Mouse (Mus musculus) Patski (cell line): ENCODE measurements around the gene Ctxn2. TPM values are rescaled to one million over a fixed set of nuclear protein-coding genes. Genes with fewer than 3 reads are reported as not detected.
"Not testable (repeated sequence)": the region's sequence is repeated elsewhere in the genome, so short reads cannot be mapped to it uniquely, and the experiment has no call there.

ENCODE experiments used
- ATAC-seq: fragments of 100-300 bp; one replicate; pipeline ENCODE4 v1.8.0; 2021
- CTCF ChIA-PET: fragments of 350-600 bp; sonication (Branson Sonifier 250); formaldehyde crosslinking; loops from one replicate; lab custom pipeline; 2022; ENCODE audit warnings: inconsistent platforms; lab: Charles Lee
- POLR2A ChIA-PET: fragments of 350-600 bp; sonication (Branson Sonifier 250); formaldehyde crosslinking; loops from one replicate; lab custom pipeline; 2022; ENCODE audit warnings: antibody characterized with exemption, inconsistent platforms; lab: Charles Lee
- DNase-seq: peaks from one replicate; pipeline ENCODE4 v3.0.0-alpha.2; 2011; ENCODE audit warnings: low read depth, low spot score
- H3K27me3 ChIP-seq: fragments of 371-371 bp; one replicate; pipeline ENCODE4 v1.5.1; 2021
- CTCF ChIP-seq: fragments of 100-300 bp; IDR thresholded peaks from one replicate; pipeline ENCODE4 v1.5.1; 2021
- in situ Hi-C: fragments of 300-500 bp; cut with MboI; formaldehyde crosslinking; loops from 3 replicates; pipeline ENCODE4 v1.11.1; 2018; ENCODE audit warnings: low pct_unique_long_range_greater_than_20kb, mixed read lengths
- polyA plus RNA-seq: library from polyadenylated mRNA; unstranded; gene quantifications from one replicate; pipeline ENCODE4 v1.2.3, GENCODE M21; 2021

The Ctxn2 gene
- not detected for polyA plus RNA-seq

DNA sequence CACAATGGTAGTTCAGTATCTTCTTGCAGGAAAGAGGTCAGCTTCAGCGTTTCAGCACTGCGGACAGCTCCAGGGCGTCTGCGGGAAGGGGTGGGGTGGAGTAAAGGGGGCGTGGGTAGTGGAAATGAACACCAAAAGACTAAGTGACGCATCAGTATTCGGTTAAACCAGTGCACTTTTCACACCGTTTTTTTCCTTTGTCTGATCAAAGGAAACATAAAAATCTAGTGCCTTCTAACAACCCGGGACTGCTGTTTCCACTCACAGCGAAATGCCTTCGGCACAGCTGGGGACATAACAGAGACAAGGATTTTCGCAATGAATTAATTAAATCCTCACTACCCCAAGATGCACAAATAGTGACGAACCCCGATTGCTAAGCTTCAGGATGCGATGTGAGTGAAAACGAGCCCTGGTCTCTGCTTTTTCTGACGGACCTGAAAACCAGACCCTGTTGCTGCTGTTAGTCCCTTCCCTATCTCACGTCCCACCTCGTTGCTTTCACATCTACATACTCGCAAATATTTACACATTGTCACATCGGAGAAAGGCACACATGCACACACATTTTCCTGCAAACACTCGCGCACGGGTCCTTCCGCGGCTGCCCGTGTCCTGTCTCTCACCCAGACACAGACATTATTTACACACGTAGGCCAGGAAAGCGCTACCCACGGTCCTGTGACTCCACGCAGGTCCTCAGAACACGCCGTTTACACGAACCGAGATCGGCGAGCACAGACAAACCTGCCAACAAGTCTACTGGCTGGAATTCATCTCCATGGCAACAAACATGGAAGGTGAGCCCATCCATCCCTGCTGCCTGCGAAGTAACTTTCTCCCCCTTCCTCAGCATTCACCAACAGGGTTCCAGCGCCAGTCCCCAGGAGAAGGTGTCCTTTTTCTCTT is at the start of gene Ctxn2:
Ctxn2 (plus strand) TSS at position 790 of the 909 bp plus-strand sequence.
- in situ Hi-C loops, result no loop called here
- ChIA-PET CTCF (interaction anchor here (1.2 to 1.7 kb wide), 2 partner anchors 11 to 69 kb away, joined by 3 to 5 read pairs; no protein-coding TSS in a partner anchor), POLR2A (no interaction called here)
- no peak for TF ChIP-seq CTCF
- peak; percentile 84 for ATAC-seq
- no peak for DNase-seq
- H3K27me3 ChIP-seq, result peaks cover 63% of the 10 kb centered on the region

GRCm38 (mm10) chr2:125088757-125089156 is 47.7 kb upstream of the Ctxn2 start:
- no peaks in the 10 kb centered on the region for H3K27me3 ChIP-seq
- no peak for TF ChIP-seq CTCF
- POLR2A ChIA-PET, result no interaction called here
- in situ Hi-C loops, result no loop called here
- CTCF ChIA-PET, result interaction anchor here (1.5 kb wide), 1 partner anchor 14 kb away, joined by 3 read pairs; no protein-coding TSS in a partner anchor
- no peak for DNase-seq
- ATAC-seq, result no peak

DNA sequence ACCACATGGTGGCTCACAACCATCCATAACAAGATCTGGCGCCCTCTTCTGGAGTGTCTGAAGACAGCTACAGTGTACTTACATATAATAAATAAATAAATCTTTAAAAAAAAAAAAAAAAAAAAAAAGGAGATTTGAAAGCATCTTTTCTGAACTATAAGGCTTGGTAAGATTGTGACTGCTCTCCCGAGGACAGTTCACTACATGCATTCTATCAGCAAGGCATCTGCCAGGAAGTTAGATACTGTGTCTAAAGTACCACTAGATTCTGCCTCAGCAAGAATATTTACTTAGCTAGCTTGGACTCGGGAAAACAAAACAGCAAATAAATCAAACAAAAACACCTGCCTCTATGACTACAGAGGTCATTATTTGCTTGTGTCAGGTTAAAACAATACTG is 44.4 kb upstream of the Ctxn2 start:
- POLR2A ChIA-PET, result interaction anchor here (0.6 kb wide), 1 partner anchor 17 kb away, joined by 3 read pairs; no protein-coding TSS in a partner anchor
- in situ Hi-C loops, ATAC-seq: not testable (repeated sequence)

GRCm38 (mm10) chr2:125104491-125104890 is 32.0 kb upstream of the Ctxn2 start:
- DNase-seq, CTCF ChIA-PET, ATAC-seq, H3K27me3 ChIP-seq, POLR2A ChIA-PET: not testable (repeated sequence)
- in situ Hi-C loops, result loop anchor here (25.0 kb wide), 1 partner anchor 508 kb away; no protein-coding TSS in a partner anchor

More for the DNA sequence above, 44.4 kb upstream of the Ctxn2 start:
- DNase-seq, H3K27me3 ChIP-seq: not testable (repeated sequence)
- CTCF ChIA-PET, result interaction anchor here (0.9 to 1.1 kb wide), 2 partner anchors 9 to 20 kb away, joined by 4 read pairs; no protein-coding TSS in a partner anchor

DNA sequence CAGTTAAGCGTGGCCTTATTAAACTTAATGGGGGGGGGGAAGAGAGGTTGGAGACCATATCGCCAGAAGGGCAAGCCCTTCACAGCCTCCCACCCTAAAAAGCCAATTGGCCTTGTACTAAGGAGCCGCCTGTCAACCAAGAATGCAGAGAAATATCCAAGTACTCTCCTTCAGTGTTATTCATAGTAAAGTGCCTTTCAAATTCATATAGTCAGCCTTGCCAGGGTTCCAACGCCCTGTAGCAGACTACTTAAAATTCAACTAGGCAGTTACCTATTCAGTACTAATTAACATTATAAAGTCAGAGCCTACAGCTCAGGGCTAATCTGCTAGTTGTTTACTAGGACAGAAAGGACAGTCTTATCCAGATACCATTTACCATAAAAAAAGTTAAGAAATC is 30.0 kb upstream of the Ctxn2 start:
- H3K27me3 ChIP-seq, DNase-seq, POLR2A ChIA-PET, CTCF ChIA-PET, ATAC-seq: not testable (repeated sequence)
- in situ Hi-C loops, result loop anchor here (25.0 kb wide), 1 partner anchor 506 kb away; no protein-coding TSS in a partner anchor

DNA sequence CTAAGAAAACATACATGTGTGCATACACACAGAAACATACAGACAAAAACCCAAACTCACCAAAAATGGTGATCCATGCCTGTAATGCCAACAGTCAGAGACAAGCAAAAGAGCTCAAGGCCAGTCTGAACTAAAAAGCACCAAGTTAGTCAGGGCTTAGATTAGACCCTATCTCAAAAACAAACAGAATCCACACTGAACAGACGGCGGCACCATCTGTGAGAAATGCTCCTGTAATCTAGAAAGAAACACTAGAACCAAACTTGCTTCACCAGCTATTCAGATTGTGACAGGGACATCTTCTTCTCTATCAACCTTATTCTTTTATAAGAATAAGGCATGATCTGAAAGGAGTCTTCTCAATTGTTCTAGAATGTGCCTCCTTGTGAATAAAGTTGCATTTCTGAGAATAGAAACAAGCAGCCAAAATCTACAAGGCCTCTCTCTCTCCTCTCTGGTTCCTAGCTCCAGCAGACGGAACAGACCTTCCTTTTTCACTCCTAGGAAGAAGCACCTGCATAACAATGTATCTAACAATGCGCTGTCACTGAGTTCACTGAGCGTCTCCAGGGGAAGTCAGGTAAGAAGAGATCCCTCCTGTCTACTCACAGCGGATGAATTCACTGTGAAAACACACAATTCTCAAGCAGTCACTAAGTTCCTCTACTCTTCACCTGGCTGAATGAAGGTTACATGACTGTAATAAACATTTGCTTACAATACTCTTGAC is 16.9 kb upstream of the Ctxn2 start:
- H3K27me3 ChIP-seq, result no peaks in the 10 kb centered on the region
- ATAC-seq (no peak), DNase-seq (no peak)
- ChIA-PET POLR2A (no interaction called here), CTCF (interaction anchor here (0.8 kb wide), 1 partner anchor 8 kb away, joined by 3 read pairs; no protein-coding TSS in a partner anchor)
- in situ Hi-C loops, result loop anchor here (25.0 kb wide), 1 partner anchor 493 kb away; no protein-coding TSS in a partner anchor
- no peak for TF ChIP-seq CTCF

DNA sequence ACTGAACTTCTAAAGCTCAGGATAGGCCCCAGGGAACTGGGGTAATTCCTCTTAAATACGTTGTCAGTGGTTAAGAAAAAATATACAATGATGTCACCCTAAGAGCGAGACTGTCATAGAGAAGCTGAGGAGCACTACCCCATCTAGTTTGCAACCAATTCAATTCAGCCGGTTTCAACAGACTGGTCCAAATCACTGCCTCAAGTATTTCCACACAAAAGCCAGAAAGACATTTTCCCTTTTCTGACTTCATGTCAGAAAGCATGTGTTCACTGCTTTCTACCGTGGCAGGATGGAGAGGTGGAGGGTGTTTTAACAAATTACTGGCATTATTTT is 14.2 kb upstream of the Ctxn2 start:
- DNase-seq, result no peak
- ChIA-PET POLR2A (no interaction called here), CTCF (no interaction called here)
- peak; percentile 17 for ATAC-seq
- H3K27me3 ChIP-seq, result no peaks in the 10 kb centered on the region
- no peak for TF ChIP-seq CTCF
- in situ Hi-C loops, result loop anchor here (25.0 kb wide), 1 partner anchor 490 kb away; no protein-coding TSS in a partner anchor

GRCm38 (mm10) chr2:125122624-125123476 is 13.6 kb upstream of the Ctxn2 start:
- DNase-seq (no peak), ATAC-seq (peak; percentile 80)
- no peak for TF ChIP-seq CTCF
- CTCF ChIA-PET, result no interaction called here
- in situ Hi-C loops, result loop anchor here (25.0 kb wide), 1 partner anchor 489 kb away; no protein-coding TSS in a partner anchor
- no peaks in the 10 kb centered on the region for H3K27me3 ChIP-seq
- POLR2A ChIA-PET, result no interaction called here

GRCm38 (mm10) chr2:125123477-125123852 is 13.0 kb upstream of the Ctxn2 start, which contains the start of gene Myef2:
TSS of gene Myef2 (minus strand) at chr2:125123661.
- in situ Hi-C loops, result loop anchor here (25.0 kb wide), 1 partner anchor 489 kb away; no protein-coding TSS in a partner anchor
- ChIA-PET CTCF (no interaction called here), POLR2A (no interaction called here)
- no peak for DNase-seq
- H3K27me3 ChIP-seq, result no peaks in the 10 kb centered on the region
- ATAC-seq, result peak; percentile 90
- TF ChIP-seq CTCF, result no peak

DNA sequence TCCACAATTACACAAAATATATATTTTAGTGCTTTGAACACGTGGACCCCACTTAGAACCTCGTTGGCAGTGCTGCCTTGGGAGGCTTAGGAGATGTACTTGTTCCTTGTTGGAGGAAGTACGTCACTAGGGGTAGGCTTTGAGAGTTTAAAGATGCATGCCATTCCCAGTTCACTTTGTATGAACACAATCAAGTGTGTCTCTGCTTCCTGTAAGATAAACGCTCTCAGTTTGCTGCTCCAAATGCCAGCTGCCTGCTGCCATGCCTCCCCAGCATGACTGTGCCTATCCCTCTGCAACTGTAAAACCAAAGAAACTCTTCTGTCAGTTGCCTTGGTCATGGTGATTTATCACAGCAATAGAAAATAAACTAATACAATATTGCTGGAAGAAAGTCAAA is 10.7 kb upstream of the Ctxn2 start:
- in situ Hi-C loops, result no loop called here
- ATAC-seq (no peak), DNase-seq (no peak)
- TF ChIP-seq CTCF, result no peak
- H3K27me3 ChIP-seq, result no peaks in the 10 kb centered on the region
- ChIA-PET POLR2A (no interaction called here), CTCF (no interaction called here)
